Mouse (Mus musculus): Measurements from ENCODE around the gene Lrrk1. TPM values are rescaled to one million over a fixed set of nuclear protein-coding genes. Genes with fewer than 3 reads are reported as not detected.

Gene Lrrk1
- polyA plus RNA-seq, 3 experiments from 2014 or later = 1.5 to 9.7 (median 4.7) TPM

DNA sequence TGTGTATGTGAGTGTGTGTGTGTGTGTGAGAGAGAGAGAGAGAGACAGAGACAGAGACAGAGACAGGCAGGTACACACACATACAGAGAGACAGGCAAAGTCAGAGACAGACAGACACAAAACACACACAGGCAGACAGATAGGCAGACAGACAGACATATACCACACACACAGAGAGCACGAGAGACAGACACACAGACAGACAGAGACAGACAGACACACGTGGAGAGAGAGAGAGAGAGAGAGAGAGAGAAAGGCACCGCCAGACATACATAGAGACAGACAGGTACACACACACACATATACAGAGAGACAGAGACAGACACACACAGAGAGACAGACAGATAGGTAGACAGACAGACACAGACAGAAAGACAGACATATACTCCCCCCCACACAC lies 138.7 kb downstream of the Lrrk1 start:
- ATAC-seq = no peak

DNA sequence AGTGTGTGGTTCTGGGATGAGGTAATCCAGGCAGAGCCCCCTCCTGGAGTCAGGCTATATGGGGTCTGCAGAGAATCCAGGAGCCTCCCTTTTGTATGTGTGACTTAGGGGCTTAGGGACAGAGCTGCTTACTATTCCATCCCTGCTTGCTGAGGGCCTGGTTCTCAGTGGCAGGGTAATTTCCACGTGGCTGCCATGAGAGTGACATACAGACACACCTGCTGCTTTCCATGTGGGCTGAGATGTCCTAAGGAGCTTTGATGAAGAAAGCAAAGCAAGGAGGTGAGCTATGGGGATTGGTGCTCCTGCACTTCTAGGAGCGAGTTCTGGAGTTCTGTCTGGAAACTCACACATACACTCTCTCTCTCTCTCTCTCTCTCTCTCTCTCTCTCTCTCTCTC lies 139.1 kb downstream of the Lrrk1 start:
- ATAC-seq = no peak

GRCm38 (mm10) chr7:66248270-66248669 lies 139.9 kb downstream of the Lrrk1 start:
- ATAC-seq = no peak

- no peak for ATAC-seq
Measured at GRCm38 (mm10) chr7:66247274-66248021, 140.7 kb downstream of the Lrrk1 start.

DNA sequence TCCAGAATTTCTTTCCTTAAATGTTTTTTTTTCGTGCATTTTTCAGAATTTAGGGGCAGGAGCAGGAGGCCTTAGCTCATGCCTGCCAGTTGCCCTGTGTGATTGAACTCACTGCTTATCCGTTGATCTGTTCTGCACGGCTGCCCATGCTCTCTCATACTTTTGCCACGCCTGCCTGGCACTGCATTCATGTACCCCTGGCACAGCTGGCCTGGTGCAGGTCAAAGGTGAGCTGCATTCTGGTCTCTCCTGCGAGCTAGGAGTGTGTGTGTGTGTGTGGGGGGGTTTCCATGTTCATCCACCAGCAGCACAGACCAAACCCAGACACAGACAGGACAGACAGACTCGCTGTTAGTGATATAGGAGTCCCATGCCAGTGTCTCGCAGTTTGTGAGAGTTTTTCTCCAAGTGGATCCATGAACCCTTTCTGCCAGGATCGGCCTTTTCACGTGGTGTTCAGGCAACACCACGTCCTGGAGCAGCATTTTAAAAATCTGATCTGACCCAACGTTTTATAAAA lies 141.4 kb downstream of the Lrrk1 start:
- ATAC-seq = no peak

- no peak for ATAC-seq
Measured at GRCm38 (mm10) chr7:66245646-66246045, 142.5 kb downstream of the Lrrk1 start.

DNA sequence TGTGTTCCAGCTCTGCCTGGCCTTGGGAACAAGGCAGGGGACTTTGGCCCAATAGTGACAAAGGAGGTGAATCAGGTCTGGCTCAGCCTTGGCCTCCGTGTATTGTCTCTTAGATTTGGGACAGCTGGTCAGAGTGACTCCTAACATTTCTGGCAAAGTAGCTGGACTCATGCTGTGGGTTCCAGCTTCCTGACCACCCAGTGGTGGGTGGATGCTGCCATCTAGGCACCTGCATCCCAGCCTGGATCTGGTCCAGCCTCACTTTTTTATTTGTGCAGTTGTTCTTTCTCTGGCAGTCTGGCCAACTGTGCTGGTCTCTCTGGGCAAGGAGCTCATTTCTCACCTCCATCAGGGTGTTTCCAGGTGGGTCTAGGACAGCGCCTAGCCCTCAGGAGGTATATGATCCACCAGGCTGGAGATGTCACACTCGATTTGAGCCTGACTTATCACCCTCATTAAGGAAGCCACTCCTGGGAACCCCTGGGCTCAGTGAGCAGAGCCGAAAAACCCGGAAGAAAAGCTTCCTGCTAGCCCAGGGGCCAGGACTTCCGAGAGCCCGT lies 144.3 kb downstream of the Lrrk1 start:
- no peak for ATAC-seq

- ATAC-seq = no peak
Measured at GRCm38 (mm10) chr7:66241855-66242412, 146.2 kb downstream of the Lrrk1 start.

GRCm38 (mm10) chr7:66238157-66238556 lies 150.0 kb downstream of the Lrrk1 start:
- no peak for ATAC-seq

- ATAC-seq = no peak
Measured at GRCm38 (mm10) chr7:66233947-66234516, 154.1 kb downstream of the Lrrk1 start.

GRCm38 (mm10) chr7:66233141-66233946 lies 154.8 kb downstream of the Lrrk1 start:
- peak; percentile 77 for ATAC-seq

DNA sequence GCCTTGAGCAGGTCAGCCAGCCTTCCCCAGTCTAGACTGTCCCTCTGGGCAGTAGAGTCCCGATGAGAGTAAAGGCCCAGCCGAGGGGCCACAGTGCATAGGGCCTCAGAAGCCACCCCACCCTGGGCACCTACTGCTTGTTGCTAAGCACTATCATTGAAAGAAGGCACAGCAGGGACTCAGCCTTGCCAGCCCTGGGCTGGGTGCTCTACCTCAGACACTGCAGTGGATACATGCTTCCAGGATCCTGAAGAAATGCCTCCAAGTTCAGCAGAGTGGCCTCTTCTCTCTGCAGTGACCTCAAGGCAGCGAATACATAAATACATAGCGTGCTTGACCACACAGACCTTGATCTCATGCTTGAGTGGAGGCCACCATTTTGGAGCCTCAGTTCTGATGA lies 156.3 kb downstream of the Lrrk1 start:
- no peak for ATAC-seq

- no peak for ATAC-seq
Measured at GRCm38 (mm10) chr7:66230638-66231550, 157.3 kb downstream of the Lrrk1 start.

GRCm38 (mm10) chr7:66230246-66230637 lies 157.9 kb downstream of the Lrrk1 start:
- no peak for ATAC-seq

- ATAC-seq = no peak
Measured at GRCm38 (mm10) chr7:66229433-66229832, 158.7 kb downstream of the Lrrk1 start.

- ATAC-seq = no peak
Measured at GRCm38 (mm10) chr7:66228610-66228920, 159.6 kb downstream of the Lrrk1 start.

- no peak for ATAC-seq
Measured at GRCm38 (mm10) chr7:66227814-66228609, 160.1 kb downstream of the Lrrk1 start.

GRCm38 (mm10) chr7:66225881-66226280 lies 162.3 kb downstream of the Lrrk1 start:
- no peak for ATAC-seq

DNA sequence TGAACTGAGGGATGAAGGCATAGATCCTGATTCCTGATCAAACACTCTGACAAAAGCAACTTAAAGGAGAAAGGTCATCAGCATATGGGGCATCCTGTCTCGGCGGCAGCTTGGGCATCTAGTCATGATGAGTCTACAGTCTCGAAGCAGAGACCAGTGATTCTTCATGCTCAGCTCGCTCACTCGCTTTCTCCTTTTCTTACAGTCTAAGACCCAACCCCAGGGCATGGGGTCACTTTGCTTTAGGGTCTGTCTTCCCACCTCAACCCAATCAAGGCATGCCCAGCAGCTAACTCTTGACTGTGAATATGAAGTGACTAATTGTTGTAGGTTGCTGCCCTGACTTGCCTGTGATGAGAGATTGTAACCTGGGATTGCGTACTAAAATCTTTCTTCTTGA lies 163.6 kb downstream of the Lrrk1 start:
- ATAC-seq = no peak

DNA sequence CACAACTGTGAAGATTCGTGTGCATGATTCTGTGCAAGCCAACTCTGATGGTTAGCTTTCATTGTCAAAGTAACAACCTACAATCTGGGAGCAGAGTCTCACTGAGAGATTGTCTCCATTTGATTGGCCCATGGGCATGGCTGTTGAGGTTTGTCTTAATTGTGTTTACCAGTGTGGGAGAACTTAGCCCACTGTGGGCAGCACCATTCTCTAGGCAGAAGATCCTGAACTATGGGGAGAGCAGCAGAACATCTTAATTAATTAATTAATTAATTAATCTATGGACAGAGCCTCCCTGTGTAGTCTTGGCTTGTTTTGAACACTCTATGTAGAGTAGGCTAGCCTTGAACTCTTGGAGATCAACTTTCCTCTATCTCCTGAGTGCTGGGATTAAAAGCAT lies 164.4 kb downstream of the Lrrk1 start:
- no peak for ATAC-seq

GRCm38 (mm10) chr7:66222621-66223091 lies 165.5 kb downstream of the Lrrk1 start:
- ATAC-seq = no peak
